17 mouse cellular contexts compared by ENCODE assay signal in the genomic region with DNA sequence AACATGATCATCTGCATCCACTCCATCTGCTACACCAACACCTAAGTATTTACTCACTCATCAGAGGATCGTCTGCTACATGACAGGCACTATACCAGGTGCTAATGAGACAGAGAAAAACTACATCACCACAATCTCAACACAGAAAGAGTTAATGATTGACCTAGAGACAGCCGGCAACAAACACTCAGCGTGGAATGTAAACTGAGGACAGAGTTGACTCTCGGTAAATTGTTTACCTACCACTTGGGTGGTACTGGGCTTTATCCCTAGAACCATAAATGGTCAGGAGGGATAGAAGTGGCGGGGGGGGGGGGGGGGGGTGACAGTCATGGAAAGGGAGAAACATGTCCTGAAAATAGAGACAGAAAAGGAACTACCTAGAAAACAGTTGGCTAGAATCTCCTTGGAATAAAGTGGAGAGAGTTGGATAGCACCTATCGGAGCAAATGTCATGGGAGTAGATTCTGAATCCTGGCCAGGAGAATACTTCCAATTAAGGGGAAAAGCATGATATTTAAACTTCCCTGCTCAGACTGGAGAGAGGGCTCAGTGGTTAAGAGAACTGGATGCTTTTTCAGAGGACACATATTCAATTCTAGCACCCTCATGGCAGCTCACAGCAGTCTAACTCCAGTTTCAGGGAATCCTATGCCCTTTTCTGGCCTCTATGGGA. TPM values are rescaled to one million over a fixed set of nuclear protein-coding genes. Genes with fewer than 3 reads are reported as not detected.
"Had no signal": no experiment of that assay in that cellular context is flagged by ENCODE, and none has a peak within 500 bp of the region (broad histone marks: within the 10 kb centered on the region; RNA-seq: fewer than 3 reads in every experiment).

No protein-coding gene starts in this region.

- H3K9ac ChIP-seq: kidney, embryonic 15.5 days; limb, embryonic 13.5 days; midbrain, embryonic 15.5 days; neural tube, embryonic 12.5 days had no signal

- H3K4me3 ChIP-seq: kidney, embryonic 15.5 days; limb, embryonic 13.5 days; megakaryocyte, embryonic 14.5 days; midbrain, embryonic 15.5 days; neural tube, embryonic 12.5 days had no signal

- H3K27me3 ChIP-seq: kidney, embryonic 15.5 days; limb, embryonic 13.5 days; megakaryocyte, embryonic 14.5 days; midbrain, embryonic 15.5 days; neural tube, embryonic 12.5 days had no signal

- H3K27ac ChIP-seq: kidney, embryonic 15.5 days; limb, embryonic 13.5 days; macrophage; midbrain, embryonic 15.5 days; neural tube, embryonic 12.5 days had no signal

- H3K4me1 ChIP-seq: kidney, embryonic 15.5 days; limb, embryonic 13.5 days; megakaryocyte, embryonic 14.5 days; midbrain, embryonic 15.5 days; neural tube, embryonic 12.5 days had no signal

- H3K4me2 ChIP-seq: kidney, embryonic 15.5 days; limb, embryonic 13.5 days; midbrain, embryonic 11.5 days; midbrain, embryonic 15.5 days; neural tube, embryonic 12.5 days had no signal

- DNase-seq: kidney, adult 18-20 months; kidney, postnatal 14 days; left cerebral cortex, postnatal 4 days; lung, adult 2 months; lung, postnatal 10 days; right cerebral cortex, postnatal 4 days; spleen, adult 18-20 months; thymus, postnatal 36 days had no signal

- ATAC-seq: midbrain, embryonic 15.5 days had no signal

- H3K36me3 ChIP-seq: kidney, embryonic 15.5 days; midbrain, embryonic 15.5 days; neural tube, embryonic 12.5 days had no signal

- H3K9me3 ChIP-seq: kidney, embryonic 15.5 days; limb, embryonic 13.5 days; megakaryocyte, embryonic 14.5 days; midbrain, embryonic 15.5 days; neural tube, embryonic 12.5 days had no signal

RNA-seq across cellular contexts. Expression of gene Syt15, which starts 33.2 kb away (rescaled TPM):
- total RNA-seq: monocyte, adult 5-6 weeks; neutrophil, adult 5-6 weeks had no signal
- polyA plus RNA-seq: macrophage had no signal

RNA-seq across cellular contexts. Expression of gene Gprin2, which starts 51.2 kb away (rescaled TPM):
- total RNA-seq: monocyte, adult 5-6 weeks; neutrophil, adult 5-6 weeks had no signal
- polyA plus RNA-seq: macrophage had no signal
